ENCODE assay signal across 29 mouse cellular contexts in genomic region chr1:186307627-186308026, GRCm38 (mm10).
DNase-seq lines count a peak whose midpoint lies in the region; ATAC-seq and TF ChIP-seq lines count a peak whose summit lies in the region.
"Had no signal": no experiment of that assay in that cellular context is flagged by ENCODE, and none has a peak within 500 bp of the region (broad histone marks: within the 10 kb centered on the region; RNA-seq: fewer than 3 reads in every experiment).

No protein-coding gene starts in this region.

- peak; percentile 34 for DNase-seq in NIH3T3 (ENCODE audit: low read depth)
- DNase-seq in lung, adult 18-20 months, result peak; percentile 30 to 66
- peak; percentile 89 for DNase-seq in lung, postnatal 0 days (ENCODE audit: low spot score)
- DNase-seq in lung, postnatal 4 days, result peak; percentile 20 to 50
- DNase-seq: adrenal gland, postnatal 25 days; B cell, adult 2 months; cerebellum, adult 11-12 months; cerebellum, adult 9-11 months; forebrain, postnatal 0 days; gastrocnemius, postnatal 14 days; heart, postnatal 14 days; kidney, adult 8-10 months; kidney, postnatal 14 days; liver, postnatal 0 days; right cerebral cortex, postnatal 4 days; thymus, adult 18-20 months; thymus, postnatal 25 days had no signal

- H3K4me3 ChIP-seq in lung, postnatal 0 days (ENCODE audit: low read depth, low read length), result no peak overlapping the region
- no peak overlapping the region for H3K4me3 ChIP-seq in hindbrain, embryonic 13.5 days
- H3K4me3 ChIP-seq in neural tube, embryonic 15.5 days (replicated peaks), result no peak overlapping the region
- H3K4me3 ChIP-seq: embryonic facial prominence, embryonic 13.5 days; hindbrain, embryonic 10.5 days; limb, embryonic 13.5 days; liver, embryonic 12.5 days; megakaryocyte, embryonic 14.5 days; midbrain, embryonic 13.5 days; neural tube, embryonic 12.5 days had no signal

- no peaks in the 10 kb centered on the region for H3K27me3 ChIP-seq in lung, postnatal 0 days (replicated peaks; ENCODE audit: insufficient read depth, low read length)
- H3K27me3 ChIP-seq in hindbrain, embryonic 13.5 days, result no peaks in the 10 kb centered on the region
- H3K27me3 ChIP-seq in neural tube, embryonic 15.5 days (replicated peaks), result no peaks in the 10 kb centered on the region
- H3K27me3 ChIP-seq: limb, embryonic 13.5 days; liver, embryonic 12.5 days; megakaryocyte, embryonic 14.5 days; midbrain, embryonic 13.5 days; neural tube, embryonic 12.5 days had no signal

- no peak overlapping the region for H3K4me2 ChIP-seq in lung, postnatal 0 days (replicated peaks; ENCODE audit: low read depth, low read length)
- H3K4me2 ChIP-seq in hindbrain, embryonic 13.5 days, result no peak overlapping the region
- no peak overlapping the region for H3K4me2 ChIP-seq in neural tube, embryonic 15.5 days
- H3K4me2 ChIP-seq: embryonic facial prominence, embryonic 13.5 days; limb, embryonic 13.5 days; liver, embryonic 12.5 days; midbrain, embryonic 13.5 days; neural tube, embryonic 12.5 days had no signal

- no peaks in the 10 kb centered on the region for H3K36me3 ChIP-seq in lung, postnatal 0 days (ENCODE audit: insufficient read depth, low read length)
- no peaks in the 10 kb centered on the region for H3K36me3 ChIP-seq in hindbrain, embryonic 13.5 days
- H3K36me3 ChIP-seq in neural tube, embryonic 15.5 days, result no peaks in the 10 kb centered on the region
- H3K36me3 ChIP-seq: embryonic facial prominence, embryonic 13.5 days; hindbrain, embryonic 10.5 days; limb, embryonic 13.5 days; liver, embryonic 12.5 days; midbrain, embryonic 13.5 days; neural tube, embryonic 12.5 days had no signal

- H3K27ac ChIP-seq in lung, postnatal 0 days (ENCODE audit: low read length), result no peak overlapping the region
- no peak overlapping the region for H3K27ac ChIP-seq in hindbrain, embryonic 13.5 days
- no peak overlapping the region for H3K27ac ChIP-seq in neural tube, embryonic 15.5 days (replicated peaks)
- H3K27ac ChIP-seq: embryonic facial prominence, embryonic 13.5 days; hindbrain, embryonic 10.5 days; limb, embryonic 13.5 days; liver, embryonic 12.5 days; midbrain, embryonic 13.5 days; neural tube, embryonic 12.5 days; stomach, postnatal 0 days had no signal

- H3K9me3 ChIP-seq in lung, postnatal 0 days (ENCODE audit: low read length), result no peaks in the 10 kb centered on the region
- H3K9me3 ChIP-seq in hindbrain, embryonic 13.5 days, result no peaks in the 10 kb centered on the region
- no peaks in the 10 kb centered on the region for H3K9me3 ChIP-seq in neural tube, embryonic 15.5 days (replicated peaks)
- H3K9me3 ChIP-seq: embryonic facial prominence, embryonic 13.5 days; hindbrain, embryonic 10.5 days; limb, embryonic 13.5 days; liver, embryonic 12.5 days; midbrain, embryonic 13.5 days; neural tube, embryonic 12.5 days had no signal

- WGBS in lung, postnatal 0 days, result 49% methylated on average over 6 of the region's 6 CpGs
- 89% methylated on average over 6 of the region's 6 CpGs for WGBS in hindbrain, embryonic 13.5 days
- WGBS in neural tube, embryonic 15.5 days, result 90% methylated on average over 6 of the region's 6 CpGs

- TF ChIP-seq EP300 in lung, postnatal 0 days (IDR thresholded peaks at IDR 0.05), result peak; percentile 76

- H3K9ac ChIP-seq in lung, postnatal 0 days (replicated peaks; ENCODE audit: low read depth), result no peak overlapping the region
- no peak overlapping the region for H3K9ac ChIP-seq in hindbrain, embryonic 13.5 days
- no peak overlapping the region for H3K9ac ChIP-seq in neural tube, embryonic 15.5 days (replicated peaks)
- H3K9ac ChIP-seq: embryonic facial prominence, embryonic 13.5 days; forebrain, postnatal 0 days; limb, embryonic 13.5 days; liver, embryonic 12.5 days; liver, postnatal 0 days; midbrain, embryonic 13.5 days; neural tube, embryonic 12.5 days had no signal

- no peaks in the 10 kb centered on the region for H3K4me1 ChIP-seq in lung, postnatal 0 days (ENCODE audit: insufficient read depth, low read depth, low read length)
- H3K4me1 ChIP-seq in hindbrain, embryonic 13.5 days (replicated peaks), result no peaks in the 10 kb centered on the region
- H3K4me1 ChIP-seq in neural tube, embryonic 15.5 days, result no peaks in the 10 kb centered on the region
- H3K4me1 ChIP-seq: embryonic facial prominence, embryonic 13.5 days; hindbrain, embryonic 10.5 days; liver, embryonic 12.5 days; megakaryocyte, embryonic 14.5 days; midbrain, embryonic 13.5 days; neural tube, embryonic 12.5 days had no signal

- ATAC-seq in lung, postnatal 0 days, result peak; percentile 98
- ATAC-seq in monocyte, adult 5-6 weeks (replicated peaks; ENCODE audit: insufficient number of reproducible peaks, low FRiP score, low TSS enrichment, poor library complexity, severe bottlenecking), result no peak
- ATAC-seq in hindbrain, embryonic 13.5 days (ENCODE audit: low FRiP score), result no peak
- ATAC-seq in neural tube, embryonic 15.5 days (ENCODE audit: low FRiP score), result no peak
- ATAC-seq: forebrain, postnatal 0 days; intestine, embryonic 16.5 days; liver, embryonic 12.5 days; liver, postnatal 0 days; midbrain, embryonic 13.5 days had no signal

- no peak for TF ChIP-seq CTCF in lung, postnatal 0 days (IDR thresholded peaks at IDR 0.05)

Comparison
In these comparisons a context has a peak if more than half of its experiments do, and no peak if none do; other contexts are left out.
1. DNase-seq: peak in every context shown above with its lines; median percentile 89 in lung, postnatal 0 days; 48 in lung, adult 18-20 months; 35 in lung, postnatal 4 days; 34 in NIH3T3.